Mouse (Mus musculus) neural tube, embryonic 11.5 days (tissue): Measurements from ENCODE around the gene Sipa1l3. TPM values are rescaled to one million over a fixed set of nuclear protein-coding genes. Genes with fewer than 3 reads are reported as not detected.

Experiments
- ATAC-seq: fragments of 200-750 bp; cut with Nextera tagmentation; 2 replicates; pipeline ENCODE4 v1.8.0; 2017; ENCODE audit warnings: moderate number of reproducible peaks, mild to moderate bottlenecking, moderate TSS enrichment, moderate library complexity; ENCODE audit not compliant: insufficient read depth, low FRiP score, low TSS enrichment
- DNase-seq: peaks from one replicate; pipeline ENCODE4 v3.0.0-alpha.2; 2015; ENCODE audit warnings: low spot score
- H3K27ac ChIP-seq: fragments of 300-500 bp; sonication (generic); 2 replicates; pipeline ENCODE4 v1.5.1; 2014; ENCODE audit warnings: low read depth, mild to moderate bottlenecking, low read length
- H3K27me3 ChIP-seq: fragments of 300-500 bp; sonication (generic); 2 replicates; pipeline ENCODE4 v1.6.1; 2014; ENCODE audit warnings: mild to moderate bottlenecking, low read length, mixed read lengths; ENCODE audit not compliant: control insufficient read depth, insufficient read depth
- H3K36me3 ChIP-seq: fragments of 300-500 bp; sonication (generic); 2 replicates; pipeline ENCODE4 v1.6.1; 2014; ENCODE audit warnings: mild to moderate bottlenecking, low read length, moderate library complexity, mixed read lengths; ENCODE audit not compliant: control insufficient read depth, insufficient read depth
- H3K4me1 ChIP-seq: fragments of 300-500 bp; sonication (generic); 2 replicates; pipeline ENCODE4 v1.6.1; 2014; ENCODE audit warnings: low read length, mixed read lengths; ENCODE audit not compliant: control insufficient read depth, insufficient read depth
- H3K4me2 ChIP-seq: fragments of 300-500 bp; sonication (generic); 2 replicates; pipeline ENCODE4 v1.6.1; 2014; ENCODE audit warnings: low read depth, mild to moderate bottlenecking, moderate library complexity
- H3K4me3 ChIP-seq: fragments of 300-500 bp; sonication (generic); 2 replicates; pipeline ENCODE4 v1.5.1; 2014; ENCODE audit warnings: low read depth, low read length
- H3K9ac ChIP-seq: fragments of 300-500 bp; sonication (generic); 2 replicates; pipeline ENCODE4 v1.6.1; 2014; ENCODE audit warnings: mild to moderate bottlenecking, low read length
- H3K9me3 ChIP-seq: fragments of 300-500 bp; sonication (generic); 2 replicates; pipeline ENCODE4 v1.6.1; 2016; ENCODE audit warnings: low read length; ENCODE audit not compliant: control insufficient read depth
- WGBS: fragments of 180-500 bp; shearing (Covaris S2); extraction: QIAGEN DNeasy Blood & Tissue Kit; methylation state at CpG from one replicate; pipeline ENCODE4 v1.1.7; 2014; 5-methylcytosine and 5-hydroxymethylcytosine counted together
- polyA plus RNA-seq: library from polyadenylated mRNA; unstranded; fragments of >200 nt; fragmentation: Nextera tagmentation; extraction: Ambion mirVana; gene quantifications from 2 replicates; pipeline ENCODE4 v1.2.1, GENCODE M21; 2014

Gene Sipa1l3
- polyA plus RNA-seq, 1 experiment from 2014 or later: 11.9 TPM

DNA sequence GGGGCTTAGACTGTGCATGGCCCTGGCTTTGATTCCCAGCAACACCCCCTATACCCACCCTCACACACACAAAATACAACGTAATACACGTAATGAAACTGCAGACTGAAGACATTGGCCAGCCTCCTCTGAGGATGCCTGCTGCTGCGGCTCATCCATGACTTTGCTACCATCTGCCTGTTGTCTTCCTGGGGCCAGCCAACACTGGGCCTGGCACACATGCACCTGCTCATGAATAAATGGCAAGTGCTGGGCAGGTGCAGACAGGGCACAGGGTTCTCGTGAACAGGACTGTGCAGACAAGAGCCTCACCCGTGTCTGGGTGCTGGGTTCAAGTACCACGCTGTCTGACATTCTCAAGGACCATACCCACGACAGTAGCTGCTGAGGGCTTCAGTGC is 174.7 kb downstream of the Sipa1l3 start:
- ATAC-seq (no peak), DNase-seq (no peak)
- no peaks in the 10 kb centered on the region; the same call in 1 of the 2 replicates for H3K36me3 ChIP-seq
- H3K27ac ChIP-seq: no peak overlapping the region
- no peak overlapping the region for H3K9ac ChIP-seq
- H3K27me3 ChIP-seq: no peaks in the 10 kb centered on the region
- no peaks in the 10 kb centered on the region for H3K4me1 ChIP-seq
- no peak overlapping the region for H3K4me3 ChIP-seq
- H3K9me3 ChIP-seq: no peaks in the 10 kb centered on the region
- H3K4me2 ChIP-seq: no peak overlapping the region
- WGBS: 92% methylated on average over 7 of the region's 7 CpGs

DNA sequence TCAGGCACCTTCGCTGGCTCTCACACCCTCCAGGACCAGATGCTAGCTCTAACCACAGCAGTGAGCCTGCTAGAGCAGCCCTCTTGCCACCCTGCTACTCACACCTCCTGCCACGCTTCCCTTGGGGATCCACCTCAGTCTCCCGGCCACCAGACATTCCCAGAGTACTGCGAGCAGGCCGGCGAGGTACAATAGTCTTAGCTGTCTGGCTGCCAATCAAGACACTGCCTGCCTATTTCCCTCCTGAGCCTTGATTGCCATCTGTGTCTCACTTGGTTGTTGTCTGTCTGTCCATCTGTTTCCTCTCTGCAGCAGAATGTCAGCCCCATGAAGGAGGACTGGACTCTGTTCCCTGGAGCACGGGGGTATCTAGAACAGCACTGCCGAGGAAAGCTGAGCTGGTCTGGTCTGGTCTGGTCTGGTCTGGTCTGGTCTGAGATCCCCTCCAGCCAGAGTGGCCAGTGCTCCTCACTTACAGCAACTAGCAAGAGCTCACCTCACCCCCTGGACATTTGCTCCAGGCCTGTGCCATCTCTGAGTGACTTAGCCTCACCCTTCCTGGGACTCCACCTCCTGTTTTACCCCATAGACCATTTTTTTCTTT is 175.8 kb downstream of the Sipa1l3 start:
- no peak overlapping the region for H3K4me2 ChIP-seq
- H3K9ac ChIP-seq: 0 out of 2 replicates have a peak overlapping the region, but pooled peaks have one; percentile 4
- no peaks in the 10 kb centered on the region for H3K4me1 ChIP-seq
- no peaks in the 10 kb centered on the region for H3K9me3 ChIP-seq
- H3K36me3 ChIP-seq: 0 out of 2 replicates have a peak, but pooled peaks cover 2% of the 10 kb centered on the region
- no peak for DNase-seq
- no peaks in the 10 kb centered on the region for H3K27me3 ChIP-seq
- no peak overlapping the region for H3K27ac ChIP-seq
- H3K4me3 ChIP-seq: no peak overlapping the region
- no peak for ATAC-seq
- 63% methylated on average over 8 of the region's 8 CpGs for WGBS

DNA sequence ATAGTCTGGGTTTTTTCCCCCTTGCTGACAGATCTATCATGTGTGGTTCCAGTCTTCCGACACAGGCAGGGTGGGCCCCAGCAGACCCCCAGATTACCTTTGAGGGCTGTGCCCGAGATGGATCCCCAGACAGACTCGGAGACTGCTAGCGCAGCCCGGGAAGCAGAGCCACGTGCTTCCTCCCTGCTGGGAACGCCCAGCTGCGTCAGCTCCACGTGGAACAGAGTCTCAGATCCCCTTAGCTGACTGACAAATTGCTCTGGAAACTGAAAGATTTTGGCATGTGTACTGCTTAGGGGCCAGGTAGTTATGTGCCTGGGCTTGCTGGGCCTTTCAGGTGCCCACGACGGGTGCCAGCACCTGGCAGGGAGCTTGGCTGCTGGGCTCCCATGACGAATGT is 176.7 kb downstream of the Sipa1l3 start:
- Histone ChIP-seq H3K27me3 (no peaks in the 10 kb centered on the region), H3K9me3 (no peaks in the 10 kb centered on the region), H3K4me3 (no peak overlapping the region), H3K36me3 (0 out of 2 replicates have a peak, but pooled peaks cover 2% of the 10 kb centered on the region), H3K4me1 (no peaks in the 10 kb centered on the region), H3K27ac (no peak overlapping the region), H3K9ac (no peak overlapping the region), H3K4me2 (no peak overlapping the region)
- ATAC-seq (no peak), DNase-seq (no peak)
- 80% methylated on average over 12 of the region's 12 CpGs for WGBS

DNA sequence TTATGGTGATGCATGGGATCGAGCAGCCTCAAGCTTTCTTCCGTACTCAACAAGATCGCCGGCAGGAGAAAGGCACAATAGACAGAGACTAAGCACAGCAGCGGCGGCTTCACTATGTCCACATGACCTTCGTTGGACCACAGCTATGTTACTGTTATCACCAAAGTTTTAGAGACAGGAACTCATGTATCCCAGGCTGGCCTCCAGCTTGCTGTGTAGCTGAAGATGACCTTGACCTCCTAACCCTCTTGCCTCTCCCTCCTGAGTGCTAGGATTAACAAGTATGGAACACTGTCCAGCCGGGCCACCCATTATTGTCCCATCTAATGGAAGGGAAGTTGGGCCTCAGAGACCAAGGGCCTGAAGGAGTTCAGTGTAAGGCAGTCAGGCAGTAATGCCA is 177.6 kb downstream of the Sipa1l3 start:
- H3K4me1 ChIP-seq: no peaks in the 10 kb centered on the region
- H3K4me3 ChIP-seq: no peak overlapping the region
- ATAC-seq: no peak
- H3K36me3 ChIP-seq: 0 out of 2 replicates have a peak, but pooled peaks cover 2% of the 10 kb centered on the region
- H3K27me3 ChIP-seq: no peaks in the 10 kb centered on the region
- H3K9me3 ChIP-seq: no peaks in the 10 kb centered on the region
- H3K4me2 ChIP-seq: no peak overlapping the region
- DNase-seq: no peak
- H3K27ac ChIP-seq: no peak overlapping the region
- WGBS: 94% methylated on average over 8 of the region's 8 CpGs
- no peak overlapping the region for H3K9ac ChIP-seq

DNA sequence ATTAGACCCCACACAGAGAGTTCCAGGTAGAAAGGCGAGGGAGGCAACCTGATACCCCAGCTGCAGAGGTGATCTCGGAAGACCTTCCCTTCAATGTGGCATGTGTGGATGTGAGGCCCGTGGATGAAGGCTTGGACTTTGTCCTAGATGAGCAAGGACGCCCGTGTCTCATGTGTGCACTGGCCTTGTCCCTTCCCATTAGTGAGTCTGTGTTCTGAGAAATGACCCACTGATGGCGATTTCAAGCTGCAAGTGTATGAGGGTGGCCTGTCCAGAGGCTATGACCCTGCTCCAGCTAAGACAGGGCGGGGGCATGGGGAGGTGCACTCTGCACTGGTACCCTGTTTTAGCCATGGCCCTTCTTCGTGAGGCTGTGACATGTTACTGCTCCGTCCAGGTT is 178.2 kb downstream of the Sipa1l3 start:
- WGBS: 85% methylated on average over 9 of the region's 9 CpGs
- H3K36me3 ChIP-seq: 0 out of 2 replicates have a peak, but pooled peaks cover 2% of the 10 kb centered on the region

DNA sequence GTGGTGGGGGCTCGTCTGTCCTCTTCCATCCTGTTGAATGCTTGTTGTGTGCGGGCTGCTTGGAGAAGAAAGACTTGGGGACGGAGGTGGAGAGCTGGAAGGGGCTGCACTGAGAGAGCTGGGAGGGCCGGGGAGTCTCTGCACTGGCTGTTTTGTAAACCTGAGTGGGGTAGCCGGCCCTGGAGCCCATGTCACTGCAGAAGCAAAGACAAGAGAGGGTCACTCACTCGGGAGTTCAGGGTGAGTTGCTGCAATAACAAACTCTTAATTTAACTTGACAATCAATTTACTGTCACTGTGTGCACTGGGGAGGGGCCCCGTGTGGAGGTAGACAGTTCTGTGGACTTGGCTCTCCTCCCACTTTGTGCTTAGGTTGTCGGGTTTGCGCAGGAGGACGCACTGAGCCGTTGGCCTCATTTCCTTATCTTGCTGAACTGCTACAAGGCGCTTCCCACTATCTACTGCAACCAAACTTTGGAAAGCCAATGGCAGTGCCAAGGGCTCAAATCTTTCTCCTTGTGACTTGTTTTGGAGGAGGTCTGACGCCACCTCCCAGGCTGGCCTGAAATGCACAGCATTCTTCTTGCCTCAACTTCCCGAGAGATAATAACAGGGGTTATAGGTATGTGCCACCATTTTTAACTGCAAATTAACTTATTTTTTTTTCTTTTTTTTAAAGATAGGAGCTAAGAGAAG is 179.3 kb downstream of the Sipa1l3 start:
- Histone ChIP-seq H3K4me1 (no peaks in the 10 kb centered on the region), H3K27ac (no peak overlapping the region), H3K4me2 (no peak overlapping the region), H3K4me3 (no peak overlapping the region), H3K36me3 (0 out of 2 replicates have a peak, but pooled peaks cover 2% of the 10 kb centered on the region), H3K27me3 (no peaks in the 10 kb centered on the region), H3K9me3 (no peaks in the 10 kb centered on the region), H3K9ac (no peak overlapping the region)
- DNase-seq: no peak
- 78% methylated on average over 14 of the region's 14 CpGs for WGBS
- no peak for ATAC-seq

More for the DNA sequence above, 178.2 kb downstream of the Sipa1l3 start:
- Histone ChIP-seq H3K27me3 (no peaks in the 10 kb centered on the region), H3K4me2 (no peak overlapping the region), H3K9ac (no peak overlapping the region), H3K27ac (no peak overlapping the region), H3K4me3 (no peak overlapping the region), H3K4me1 (no peaks in the 10 kb centered on the region), H3K9me3 (no peaks in the 10 kb centered on the region)
- DNase-seq: no peak
- ATAC-seq: no peak

DNA sequence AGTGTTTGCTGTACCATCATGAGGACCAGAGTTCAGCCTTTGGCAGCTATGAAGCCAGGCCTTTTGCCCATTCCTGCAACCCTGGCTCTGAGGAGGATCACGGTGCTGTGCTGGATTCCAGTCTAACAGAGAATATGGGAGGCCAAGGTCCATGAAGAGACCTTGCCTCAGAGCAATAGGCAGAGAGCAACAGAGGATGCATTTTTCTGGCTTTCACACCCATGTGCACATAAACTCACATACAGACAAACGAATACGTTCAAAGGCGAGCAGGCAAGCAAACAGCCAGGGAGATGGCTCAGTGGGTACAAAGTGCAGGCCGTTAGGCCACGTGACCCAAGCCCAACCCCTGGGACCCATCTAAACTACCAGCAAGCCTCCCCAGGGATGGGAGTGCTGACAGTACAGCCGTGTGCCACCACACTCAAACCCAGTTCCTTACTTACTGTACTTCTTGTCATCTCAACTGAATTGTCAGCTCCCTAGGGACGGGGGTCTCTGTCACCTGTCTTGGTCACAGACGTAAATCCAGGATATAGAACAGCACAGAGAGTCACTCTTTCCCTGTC is 180.0 kb downstream of the Sipa1l3 start:
- no peak for DNase-seq
- no peak for ATAC-seq
- WGBS: 81% methylated on average over 9 of the region's 9 CpGs

DNA sequence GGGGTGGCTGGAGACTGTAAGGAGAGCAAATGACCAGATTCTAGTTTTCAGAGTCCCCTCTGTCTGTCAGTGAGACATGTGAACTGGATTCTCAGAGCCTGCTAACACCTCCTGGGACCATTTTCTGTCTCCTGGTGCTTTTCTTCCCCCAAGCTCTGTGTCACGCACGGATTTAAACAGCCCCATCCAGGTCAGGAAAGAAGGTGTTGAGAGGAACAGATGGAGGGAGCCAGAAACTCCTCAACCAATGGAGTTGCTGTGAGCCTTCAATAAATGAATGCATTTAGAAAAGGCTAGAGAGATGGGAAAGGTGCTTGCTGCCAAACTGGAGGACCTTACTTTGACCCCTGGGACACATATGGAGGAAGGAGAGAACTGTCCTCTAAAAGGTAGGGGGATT is 180.7 kb downstream of the Sipa1l3 start:
- Histone ChIP-seq H3K4me1 (no peaks in the 10 kb centered on the region), H3K4me3 (no peak overlapping the region), H3K9ac (no peak overlapping the region), H3K4me2 (no peak overlapping the region), H3K9me3 (no peaks in the 10 kb centered on the region), H3K27me3 (no peaks in the 10 kb centered on the region), H3K36me3 (0 out of 2 replicates have a peak, but pooled peaks cover 2% of the 10 kb centered on the region), H3K27ac (no peak overlapping the region)
- WGBS: 87% methylated on average over 2 of the region's 2 CpGs
- ATAC-seq (no peak), DNase-seq (no peak)

More for the DNA sequence above, 180.0 kb downstream of the Sipa1l3 start:
- no peaks in the 10 kb centered on the region for H3K9me3 ChIP-seq
- H3K4me2 ChIP-seq: no peak overlapping the region
- no peak overlapping the region for H3K27ac ChIP-seq
- H3K9ac ChIP-seq: no peak overlapping the region
- 0 out of 2 replicates have a peak, but pooled peaks cover 2% of the 10 kb centered on the region for H3K36me3 ChIP-seq
- no peaks in the 10 kb centered on the region for H3K4me1 ChIP-seq
- no peak overlapping the region for H3K4me3 ChIP-seq
- no peaks in the 10 kb centered on the region for H3K27me3 ChIP-seq
